Mouse (Mus musculus): ENCODE measurements at regions not wholly inside any gene's neighbourhood (a gene's known extent, or its start where the extent isn't known, plus 50 kb on each side); places are given as distances from the start of the nearest gene placed in this dataset.

DNA sequence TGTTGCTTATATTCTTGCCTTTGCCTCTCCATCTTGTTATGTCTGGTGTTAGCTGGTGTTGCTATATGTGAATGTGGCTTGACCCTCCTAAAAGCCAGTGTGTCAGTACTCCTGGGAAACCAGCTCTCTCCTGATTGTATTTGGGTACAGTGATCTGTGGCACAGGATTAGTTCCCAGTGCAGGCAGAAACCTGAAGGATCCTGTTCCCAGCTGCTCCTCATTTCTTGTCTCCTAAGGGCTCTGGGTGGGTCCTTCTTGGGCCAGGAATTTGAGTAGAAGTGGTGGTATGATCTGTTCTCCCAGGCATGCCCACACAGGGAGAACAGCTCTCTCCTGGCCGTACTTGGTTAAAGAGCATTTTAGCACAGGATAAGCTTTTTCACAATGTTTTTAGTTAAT lies 286.2 kb upstream of the Cypt12 start:
- no peak for DNase-seq (ENCODE audit: low read depth, low spot score)

DNA sequence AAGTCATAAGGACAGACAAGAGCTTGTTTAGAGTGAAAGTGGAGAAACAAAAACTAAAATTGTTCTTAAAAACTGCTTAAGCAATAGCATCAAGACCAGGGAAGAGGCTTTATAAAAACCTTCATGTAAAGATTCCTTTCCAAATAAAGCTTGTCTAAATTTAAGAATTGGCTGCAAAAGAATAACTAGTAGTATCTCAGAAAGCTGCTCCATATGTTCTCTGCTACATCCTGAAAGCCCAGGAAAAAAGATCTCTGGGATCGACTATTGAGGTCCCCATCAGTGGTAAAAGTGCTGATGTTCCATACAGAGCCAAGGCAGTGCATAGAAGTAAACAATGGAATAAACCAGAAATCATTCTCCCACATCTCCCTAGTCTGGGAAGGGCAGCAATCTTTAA lies 281.2 kb upstream of the Cypt12 start:
- no peak for DNase-seq (ENCODE audit: low read depth, low spot score)

DNA sequence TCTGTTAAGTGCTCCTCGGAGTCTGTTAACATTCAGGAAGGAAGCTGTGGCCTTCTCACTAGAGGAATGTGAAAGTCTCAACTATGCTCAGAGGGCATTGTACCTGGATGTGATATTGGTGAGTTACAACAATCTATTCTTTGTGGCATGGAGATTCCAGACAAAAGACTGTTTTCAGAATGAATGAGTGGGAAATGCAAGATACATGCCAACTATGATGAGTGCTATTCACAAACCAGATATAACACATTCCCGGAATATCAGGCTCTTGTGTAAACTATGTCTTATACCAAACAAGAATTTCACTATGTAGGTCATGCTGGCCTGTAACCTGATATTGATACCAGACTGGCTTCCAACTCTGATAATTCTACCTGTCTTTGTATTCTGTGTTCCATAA lies 279.4 kb upstream of the Cypt12 start:
- DNase-seq (ENCODE audit: low read depth, low spot score): no peak
